Mouse (Mus musculus) megakaryocyte, embryonic 14.5 days (primary cell): ENCODE data around the gene Rergl. TPM values are rescaled to one million over a fixed set of nuclear protein-coding genes. Genes with fewer than 3 reads are reported as not detected.

Experiments used
- H3K27me3 ChIP-seq: replicated peaks from 2 replicates; pipeline ENCODE3; 2012; ENCODE audit warnings: inconsistent platforms
- H3K36me3 ChIP-seq: replicated peaks from 2 replicates; pipeline ENCODE3; 2012; ENCODE audit warnings: low read length, inconsistent platforms, mixed read lengths
- H3K4me1 ChIP-seq: 2 replicates; pipeline ENCODE4 v1.6.1; 2012; ENCODE audit warnings: inconsistent platforms
- H3K4me3 ChIP-seq: replicated peaks from 2 replicates; pipeline ENCODE3; 2012; ENCODE audit warnings: moderate library complexity, mild to moderate bottlenecking, inconsistent platforms
- H3K9me3 ChIP-seq: 2 replicates; pipeline ENCODE4 v1.6.1; 2012; ENCODE audit warnings: inconsistent platforms
- FLI1 ChIP-seq: IDR thresholded peaks from 2 replicates; pipeline ENCODE4 v1.6.1; 2012; ENCODE audit warnings: low read length, inconsistent platforms, mixed read lengths
- GATA1 ChIP-seq: IDR thresholded peaks from 3 replicates; pipeline ENCODE4 v1.6.1; 2012; ENCODE audit warnings: mixed read lengths, low read length, inconsistent platforms, borderline replicate concordance
- polyA plus RNA-seq: library from polyadenylated mRNA; stranded (reverse); fragments of >175 nt; gene quantifications from 2 replicates; pipeline ENCODE4 v1.2.3, GENCODE M21; 2012; ENCODE audit warnings: low replicate concordance; ENCODE audit not compliant: insufficient read depth

Gene Rergl
- polyA plus RNA-seq, result not detected in 2 replicates

GRCm38 (mm10) chr6:139501876-139502275 lies at the start of gene Rergl:
Gene Rergl, minus strand, starts transcription at chr6:139501976.
- Histone ChIP-seq H3K4me1 (no peaks in the 10 kb centered on the region), H3K9me3 (0 out of 2 replicates have a peak, but pooled peaks cover 8% of the 10 kb centered on the region), H3K27me3 (no peaks in the 10 kb centered on the region), H3K4me3 (no peak within 1 kb of the TSS), H3K36me3 (no peaks in the 10 kb centered on the region)
- TF ChIP-seq GATA1, result no peak
- no peak for TF ChIP-seq FLI1

- Histone ChIP-seq H3K9me3 (0 out of 2 replicates have a peak, but pooled peaks cover 6% of the 10 kb centered on the region), H3K36me3 (no peaks in the 10 kb centered on the region), H3K27me3 (no peaks in the 10 kb centered on the region), H3K4me3 (no peak overlapping the region), H3K4me1 (no peaks in the 10 kb centered on the region)
- TF ChIP-seq GATA1, result no peak
- TF ChIP-seq FLI1, result no peak
Observed at GRCm38 (mm10) chr6:139538469-139538868, 36.7 kb upstream of the Rergl start.

- Histone ChIP-seq H3K4me3 (no peak overlapping the region), H3K27me3 (no peaks in the 10 kb centered on the region), H3K9me3 (peaks cover 12% of the 10 kb centered on the region; the same call in 1 of the 2 replicates), H3K36me3 (no peaks in the 10 kb centered on the region), H3K4me1 (no peaks in the 10 kb centered on the region)
- TF ChIP-seq FLI1 (no peak), GATA1 (no peak)
Observed at GRCm38 (mm10) chr6:139525406-139525805, 23.6 kb upstream of the Rergl start.

GRCm38 (mm10) chr6:139524288-139524687 lies 22.5 kb upstream of the Rergl start:
- no peaks in the 10 kb centered on the region for H3K36me3 ChIP-seq
- no peaks in the 10 kb centered on the region for H3K4me1 ChIP-seq
- no peaks in the 10 kb centered on the region for H3K27me3 ChIP-seq
- TF ChIP-seq FLI1 (no peak), GATA1 (no peak)
- H3K4me3 ChIP-seq, result no peak overlapping the region
- peaks cover 13% of the 10 kb centered on the region; the same call in 1 of the 2 replicates for H3K9me3 ChIP-seq

GRCm38 (mm10) chr6:139514938-139515510 lies 13.2 kb upstream of the Rergl start:
- TF ChIP-seq FLI1 (no peak), GATA1 (no peak)
- Histone ChIP-seq H3K9me3 (peaks cover 21% of the 10 kb centered on the region), H3K4me3 (no peak overlapping the region), H3K36me3 (no peaks in the 10 kb centered on the region), H3K27me3 (no peaks in the 10 kb centered on the region), H3K4me1 (no peaks in the 10 kb centered on the region)

GRCm38 (mm10) chr6:139479730-139480129 lies 22.0 kb downstream of the Rergl start:
- H3K36me3 ChIP-seq, result no peaks in the 10 kb centered on the region
- no peaks in the 10 kb centered on the region for H3K4me1 ChIP-seq
- no peaks in the 10 kb centered on the region for H3K27me3 ChIP-seq
- H3K4me3 ChIP-seq, result no peak overlapping the region
- no peak for TF ChIP-seq FLI1
- no peak for TF ChIP-seq GATA1
- H3K9me3 ChIP-seq, result peaks cover 5% of the 10 kb centered on the region; the same call in 1 of the 2 replicates

- Histone ChIP-seq H3K9me3 (0 out of 2 replicates have a peak, but pooled peaks cover 12% of the 10 kb centered on the region), H3K4me3 (no peak overlapping the region), H3K4me1 (no peaks in the 10 kb centered on the region), H3K36me3 (no peaks in the 10 kb centered on the region), H3K27me3 (no peaks in the 10 kb centered on the region)
- no peak for TF ChIP-seq FLI1
- TF ChIP-seq GATA1, result no peak
Observed at GRCm38 (mm10) chr6:139464980-139465379, 36.8 kb downstream of the Rergl start.

GRCm38 (mm10) chr6:139464292-139464691 lies 37.5 kb downstream of the Rergl start:
- Histone ChIP-seq H3K27me3 (no peaks in the 10 kb centered on the region), H3K4me3 (no peak overlapping the region), H3K9me3 (0 out of 2 replicates have a peak, but pooled peaks cover 12% of the 10 kb centered on the region), H3K36me3 (no peaks in the 10 kb centered on the region), H3K4me1 (no peaks in the 10 kb centered on the region)
- no peak for TF ChIP-seq FLI1
- TF ChIP-seq GATA1, result no peak

- no peak for TF ChIP-seq FLI1
- no peak for TF ChIP-seq GATA1
- Histone ChIP-seq H3K4me1 (no peaks in the 10 kb centered on the region), H3K4me3 (no peak overlapping the region), H3K27me3 (no peaks in the 10 kb centered on the region), H3K9me3 (peaks cover 14% of the 10 kb centered on the region; the same call in 1 of the 2 replicates), H3K36me3 (no peaks in the 10 kb centered on the region)
Observed at GRCm38 (mm10) chr6:139461094-139461493, 40.7 kb downstream of the Rergl start.

GRCm38 (mm10) chr6:139460470-139460869 lies 41.3 kb downstream of the Rergl start:
- Histone ChIP-seq H3K4me3 (no peak overlapping the region), H3K36me3 (no peaks in the 10 kb centered on the region), H3K4me1 (no peaks in the 10 kb centered on the region), H3K9me3 (peaks cover 10% of the 10 kb centered on the region; the same call in 1 of the 2 replicates), H3K27me3 (no peaks in the 10 kb centered on the region)
- TF ChIP-seq FLI1 (no peak), GATA1 (no peak)

- H3K4me3 ChIP-seq, result no peak overlapping the region
- H3K27me3 ChIP-seq, result no peaks in the 10 kb centered on the region
- H3K4me1 ChIP-seq, result no peaks in the 10 kb centered on the region
- H3K36me3 ChIP-seq, result no peaks in the 10 kb centered on the region
- TF ChIP-seq FLI1 (no peak), GATA1 (no peak)
- H3K9me3 ChIP-seq, result peaks cover 12% of the 10 kb centered on the region
Observed at GRCm38 (mm10) chr6:139443999-139444398, 57.8 kb downstream of the Rergl start.

Other genes with a start within 250 kb of the Rergl start
- gene Pik3c2g, start 85.2 kb upstream of the Rergl start, polyA plus RNA-seq, result not detected in 2 replicates